ENCODE assay signal across 24 mouse cellular contexts in the genomic region with DNA sequence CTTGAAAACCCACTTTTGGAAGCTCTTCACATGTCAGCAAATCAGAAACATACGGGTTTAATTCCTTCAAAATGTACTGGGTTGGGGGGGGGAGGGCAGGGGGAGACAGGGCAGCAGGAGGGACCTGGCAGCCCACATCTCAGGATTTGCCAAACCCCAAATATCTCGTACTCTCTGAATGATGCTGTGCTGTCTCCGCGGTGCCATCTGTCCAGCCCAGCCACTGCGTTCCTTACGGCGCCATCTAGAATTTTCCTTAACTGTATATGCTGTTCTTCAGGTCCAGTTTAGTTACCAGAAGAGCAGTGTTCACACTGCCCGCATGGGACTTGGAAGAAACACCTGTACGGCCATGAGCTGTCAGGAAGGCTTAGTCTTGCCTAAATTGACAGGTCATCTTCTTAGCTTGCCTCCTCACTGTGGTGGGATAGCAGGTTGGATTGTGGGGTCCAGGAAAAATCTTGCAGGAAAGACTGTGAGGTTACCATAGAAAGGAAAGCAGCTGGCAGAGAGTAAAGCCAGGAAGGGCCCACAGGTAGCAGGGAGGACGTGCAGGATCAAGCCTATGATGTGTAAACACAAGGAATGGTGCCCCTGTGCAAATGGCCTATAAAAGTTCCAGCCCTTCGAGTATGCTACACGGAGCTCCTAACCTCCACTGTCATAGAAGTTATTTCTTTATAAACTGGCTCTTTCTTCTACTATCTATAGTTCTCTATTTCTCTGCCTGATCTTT.
DNase-seq lines count a peak whose midpoint lies in the region; ATAC-seq and TF ChIP-seq lines count a peak whose summit lies in the region.
"Had no signal": no experiment of that assay in that cellular context is flagged by ENCODE, and none has a peak within 500 bp of the region (broad histone marks: within the 10 kb centered on the region; RNA-seq: fewer than 3 reads in every experiment).

No protein-coding gene starts in this region.

- DNase-seq in hindbrain, postnatal 0 days (ENCODE audit: low spot score) = no peak
- peak; percentile 62 for DNase-seq in brain, adult 2 months (ENCODE audit: low read depth, low spot score)
- peak; percentile 46 for DNase-seq in cerebellum, adult 9-11 months
- DNase-seq in urinary bladder, adult 2 months (ENCODE audit: low spot score) = no peak
- DNase-seq in heart, embryonic 10.5 days (ENCODE audit: low spot score) = no peak
- DNase-seq: adrenal gland, adult 8-10 months; gastrocnemius, adult 2 months; heart, postnatal 14 days; kidney, adult 18-20 months; kidney, postnatal 14 days; liver, embryonic 13.5 days; lung, embryonic 14.5 days; lung, postnatal 36 days; retina, postnatal 1 day had no signal

- no peak overlapping the region for H3K9ac ChIP-seq in hindbrain, postnatal 0 days (replicated peaks; ENCODE audit: low read length)
- no peak overlapping the region for H3K9ac ChIP-seq in hindbrain, embryonic 12.5 days
- H3K9ac ChIP-seq in intestine, embryonic 15.5 days = no peak overlapping the region
- H3K9ac ChIP-seq: embryonic facial prominence, embryonic 12.5 days; heart, embryonic 12.5 days; hindbrain, embryonic 14.5 days; limb, embryonic 12.5 days; liver, embryonic 13.5 days; lung, embryonic 14.5 days had no signal

- 0 out of 2 replicates have a peak, but pooled peaks have one; percentile 21 for ATAC-seq in hindbrain, postnatal 0 days
- no peak for ATAC-seq in hindbrain, embryonic 12.5 days (ENCODE audit: low FRiP score)
- peak; percentile 92 for ATAC-seq in intestine, embryonic 15.5 days
- ATAC-seq: forebrain, embryonic 16.5 days had no signal

- WGBS in hindbrain, postnatal 0 days = 84% methylated on average over 12 of the region's 12 CpGs
- 88% methylated on average over 12 of the region's 12 CpGs for WGBS in hindbrain, embryonic 12.5 days
- WGBS in intestine, embryonic 15.5 days = 73% methylated on average over 12 of the region's 12 CpGs
- WGBS in heart, embryonic 10.5 days = 91% methylated on average over 12 of the region's 12 CpGs

- no peaks in the 10 kb centered on the region for H3K27me3 ChIP-seq in hindbrain, postnatal 0 days (ENCODE audit: insufficient read depth, low read length)
- H3K27me3 ChIP-seq in hindbrain, embryonic 12.5 days = no peaks in the 10 kb centered on the region
- H3K27me3 ChIP-seq in intestine, embryonic 15.5 days (replicated peaks) = no peaks in the 10 kb centered on the region
- H3K27me3 ChIP-seq in heart, embryonic 10.5 days (ENCODE audit: insufficient read depth, poor library complexity, severe bottlenecking) = no peaks in the 10 kb centered on the region
- H3K27me3 ChIP-seq: embryonic facial prominence, embryonic 12.5 days; limb, embryonic 12.5 days; liver, embryonic 13.5 days had no signal

- H3K36me3 ChIP-seq in hindbrain, postnatal 0 days (ENCODE audit: insufficient read depth, low read length) = no peaks in the 10 kb centered on the region
- no peaks in the 10 kb centered on the region for H3K36me3 ChIP-seq in hindbrain, embryonic 12.5 days
- H3K36me3 ChIP-seq in intestine, embryonic 15.5 days = no peaks in the 10 kb centered on the region
- no peaks in the 10 kb centered on the region for H3K36me3 ChIP-seq in heart, embryonic 10.5 days
- H3K36me3 ChIP-seq: embryonic facial prominence, embryonic 12.5 days; heart, embryonic 12.5 days; limb, embryonic 12.5 days; liver, embryonic 13.5 days; midbrain, embryonic 10.5 days had no signal

- H3K27ac ChIP-seq in hindbrain, postnatal 0 days = no peak overlapping the region
- H3K27ac ChIP-seq in hindbrain, embryonic 12.5 days = no peak overlapping the region
- H3K27ac ChIP-seq in intestine, embryonic 15.5 days = no peak overlapping the region
- no peak overlapping the region for H3K27ac ChIP-seq in heart, embryonic 10.5 days
- H3K27ac ChIP-seq: embryonic facial prominence, embryonic 12.5 days; gastrocnemius, adult 2 months; hindbrain, embryonic 14.5 days; left cerebral cortex, adult 2 months; limb, embryonic 12.5 days; liver, embryonic 13.5 days; midbrain, embryonic 10.5 days; stomach, postnatal 0 days had no signal

- H3K4me3 ChIP-seq in hindbrain, postnatal 0 days (ENCODE audit: low read length) = no peak overlapping the region
- H3K4me3 ChIP-seq in hindbrain, embryonic 12.5 days = no peak overlapping the region
- no peak overlapping the region for H3K4me3 ChIP-seq in intestine, embryonic 15.5 days (replicated peaks)
- no peak overlapping the region for H3K4me3 ChIP-seq in heart, embryonic 10.5 days
- H3K4me3 ChIP-seq: embryonic facial prominence, embryonic 12.5 days; gastrocnemius, adult 2 months; heart, embryonic 12.5 days; left cerebral cortex, adult 2 months; limb, embryonic 12.5 days; liver, embryonic 13.5 days; midbrain, embryonic 10.5 days had no signal

- no peaks in the 10 kb centered on the region for H3K4me1 ChIP-seq in hindbrain, postnatal 0 days (ENCODE audit: insufficient read depth, low read length)
- H3K4me1 ChIP-seq in hindbrain, embryonic 12.5 days = peaks cover 10% of the 10 kb centered on the region
- 0 out of 2 replicates have a peak, but pooled peaks cover 2% of the 10 kb centered on the region for H3K4me1 ChIP-seq in intestine, embryonic 15.5 days (replicated peaks)
- 0 out of 2 replicates have a peak, but pooled peaks cover 3% of the 10 kb centered on the region for H3K4me1 ChIP-seq in heart, embryonic 10.5 days
- H3K4me1 ChIP-seq: heart, embryonic 12.5 days; liver, embryonic 13.5 days had no signal

- no peak overlapping the region for H3K4me2 ChIP-seq in hindbrain, postnatal 0 days (ENCODE audit: low read depth, low read length)
- H3K4me2 ChIP-seq in hindbrain, embryonic 12.5 days (replicated peaks) = no peak overlapping the region
- no peak overlapping the region for H3K4me2 ChIP-seq in intestine, embryonic 15.5 days (replicated peaks)
- H3K4me2 ChIP-seq: embryonic facial prominence, embryonic 12.5 days; heart, embryonic 12.5 days; hindbrain, embryonic 14.5 days; limb, embryonic 12.5 days; liver, embryonic 13.5 days; lung, embryonic 14.5 days had no signal

- TF ChIP-seq CTCF in hindbrain, postnatal 0 days (IDR thresholded peaks at IDR 0.05; ENCODE audit: low read depth) = no peak

- H3K9me3 ChIP-seq in hindbrain, postnatal 0 days (ENCODE audit: low read length) = no peaks in the 10 kb centered on the region
- no peaks in the 10 kb centered on the region for H3K9me3 ChIP-seq in hindbrain, embryonic 12.5 days (replicated peaks)
- no peaks in the 10 kb centered on the region for H3K9me3 ChIP-seq in intestine, embryonic 15.5 days
- no peaks in the 10 kb centered on the region for H3K9me3 ChIP-seq in heart, embryonic 10.5 days
- H3K9me3 ChIP-seq: embryonic facial prominence, embryonic 12.5 days; limb, embryonic 12.5 days; liver, embryonic 13.5 days; midbrain, embryonic 10.5 days had no signal

Comparison
In these comparisons a context has a peak if more than half of its experiments do, and no peak if none do; other contexts are left out.
1. DNase-seq: peak in brain, adult 2 months (single experiment) and cerebellum, adult 9-11 months (single experiment); none in hindbrain, postnatal 0 days (single experiment), urinary bladder, adult 2 months (single experiment) and heart, embryonic 10.5 days (single experiment).